Mouse (Mus musculus) CH12.LX (cell line): ENCODE measurements around the gene Eri3. TPM values are rescaled to one million over a fixed set of nuclear protein-coding genes. Genes with fewer than 3 reads are reported as not detected.

Source experiments
- DNase-seq: peaks from one replicate; pipeline ENCODE4 v3.0.0-alpha.2; 2013; ENCODE audit errors: extremely low read depth
- H3K27ac ChIP-seq: 2 replicates; pipeline ENCODE4 v1.5.1; 2012; ENCODE audit warnings: low read depth, mild to moderate bottlenecking, control low read depth, moderate library complexity; ENCODE audit not compliant: insufficient read depth
- H3K27me3 ChIP-seq: replicated peaks from 2 replicates; pipeline ENCODE3; 2012; ENCODE audit warnings: inconsistent platforms
- H3K36me3 ChIP-seq, 2 experiments: replicated peaks in 1 of 2; 2 replicates each; pipeline versions ENCODE3 to v1.6.1; 2012; ENCODE audit warnings: inconsistent platforms in 1 of 2, low read length in 1 of 2, mild to moderate bottlenecking in 1 of 2, mixed read lengths in 1 of 2, moderate library complexity in 1 of 2; ENCODE audit not compliant: control insufficient read depth in 1 of 2, insufficient read depth in 1 of 2
- H3K4me1 ChIP-seq, 2 experiments: 2 replicates each; pipeline ENCODE4 v1.6.1; 2012; ENCODE audit warnings: inconsistent platforms in 1 of 2, moderate library complexity in 1 of 2; ENCODE audit not compliant: insufficient read depth in 2 of 2, control insufficient read depth in 1 of 2
- H3K4me2 ChIP-seq: 2 replicates; pipeline ENCODE4 v1.6.1; 2012; ENCODE audit warnings: low read depth, mild to moderate bottlenecking, control low read depth; ENCODE audit not compliant: poor library complexity, insufficient read depth, severe bottlenecking
- H3K4me3 ChIP-seq, 3 experiments: fragments of 150-350 bp in 1 of 3; sonication (generic) in 1 of 3; replicated peaks in 1 of 3; 2 replicates each; pipeline versions ENCODE3 to v1.5.1; 2011 to 2012; ENCODE audit warnings: low read depth in 2 of 3, low read length in 2 of 3, mild to moderate bottlenecking in 2 of 3, moderate library complexity in 2 of 3, control low read depth in 1 of 3, improper control_type of control experiment in 1 of 3, inconsistent platforms in 1 of 3, mixed read lengths in 1 of 3; ENCODE audit not compliant: poor library complexity in 1 of 3
- H3K79me2 ChIP-seq: replicated peaks from 2 replicates; pipeline ENCODE4 v1.6.1; 2012; ENCODE audit warnings: mild to moderate bottlenecking, moderate library complexity; ENCODE audit not compliant: control insufficient read depth, poor library complexity, insufficient read depth, severe bottlenecking; ENCODE audit errors: extremely low read depth
- H3K9ac ChIP-seq: 2 replicates; pipeline ENCODE4 v1.6.1; 2012; ENCODE audit warnings: low read depth, mild to moderate bottlenecking, control low read depth, moderate library complexity; ENCODE audit not compliant: insufficient read depth
- H3K9me3 ChIP-seq: replicated peaks from 2 replicates; pipeline ENCODE3; 2012; ENCODE audit warnings: low read length, inconsistent platforms, mixed read lengths
- CHD2 ChIP-seq: IDR thresholded peaks from 2 replicates; pipeline ENCODE4 v1.6.1; 2011; ENCODE audit warnings: low read length, improper control_type of control experiment
- CTCF ChIP-seq, 2 experiments: IDR thresholded peaks in 1 of 2; conservative IDR thresholded peaks in 1 of 2; 2 replicates each; pipeline ENCODE4 v1.5.1; 2011 to 2012; ENCODE audit warnings: low read depth in 2 of 2, low read length in 2 of 2, improper control_type of control experiment in 1 of 2, inconsistent platforms in 1 of 2, mild to moderate bottlenecking in 1 of 2, moderate library complexity in 1 of 2
- ELF1 ChIP-seq: IDR thresholded peaks from 2 replicates; pipeline ENCODE4 v1.6.1; 2014; ENCODE audit warnings: low read depth, mild to moderate bottlenecking, inconsistent platforms, low read length, improper control_type of control experiment
- GABPA ChIP-seq: IDR thresholded peaks from 2 replicates; pipeline ENCODE4 v1.6.1; 2012; ENCODE audit warnings: low read depth, low read length, improper control_type of control experiment, inconsistent platforms; ENCODE audit not compliant: insufficient replicate concordance
- IRF4 ChIP-seq: IDR thresholded peaks from 2 replicates; pipeline ENCODE4 v1.6.1; 2014; ENCODE audit warnings: low read depth, mild to moderate bottlenecking, inconsistent platforms, low read length, improper control_type of control experiment
- JUN ChIP-seq: IDR thresholded peaks from 2 replicates; pipeline ENCODE4 v1.6.1; 2011; ENCODE audit warnings: low read depth, mild to moderate bottlenecking, low read length, improper control_type of control experiment, moderate library complexity; ENCODE audit not compliant: insufficient read depth
- JUND ChIP-seq: conservative IDR thresholded peaks from 2 replicates; pipeline ENCODE4 v1.6.1; 2011; ENCODE audit warnings: low read depth, low read length, improper control_type of control experiment
- KAT2A ChIP-seq: IDR thresholded peaks from 2 replicates; pipeline ENCODE4 v1.6.1; 2012; ENCODE audit warnings: low read length, improper control_type of control experiment, inconsistent platforms; ENCODE audit not compliant: insufficient replicate concordance
- MAFK ChIP-seq: IDR thresholded peaks from 2 replicates; pipeline ENCODE4 v1.6.1; 2011; ENCODE audit warnings: low read length, improper control_type of control experiment; ENCODE audit not compliant: insufficient replicate concordance
- MAX ChIP-seq: IDR thresholded peaks from 2 replicates; pipeline ENCODE4 v1.6.1; 2011; ENCODE audit warnings: low read length, improper control_type of control experiment
- NELFE ChIP-seq: IDR thresholded peaks from 2 replicates; pipeline ENCODE4 v1.6.1; 2011; ENCODE audit warnings: low read depth, low read length, improper control_type of control experiment
- PAX5 ChIP-seq: IDR thresholded peaks from 2 replicates; pipeline ENCODE4 v1.6.1; 2012; ENCODE audit warnings: low read length, inconsistent platforms, mixed read lengths
- POLR2AphosphoS2 ChIP-seq: IDR thresholded peaks from 2 replicates; pipeline ENCODE4 v1.6.1; 2011; ENCODE audit warnings: low read depth, low read length, improper control_type of control experiment
- RAD21 ChIP-seq: IDR thresholded peaks from 2 replicates; pipeline ENCODE4 v1.6.1; 2011; ENCODE audit warnings: low read depth, mild to moderate bottlenecking, low read length, improper control_type of control experiment, moderate library complexity
- SMC3 ChIP-seq: IDR thresholded peaks from 2 replicates; pipeline ENCODE4 v1.6.1; 2011; ENCODE audit warnings: low read depth, low read length, improper control_type of control experiment
- TCF12 ChIP-seq: IDR thresholded peaks from 2 replicates; pipeline ENCODE4 v1.6.1; 2014; ENCODE audit warnings: low read depth, mild to moderate bottlenecking, inconsistent platforms, low read length, improper control_type of control experiment
- USF1 ChIP-seq: IDR thresholded peaks from 2 replicates; pipeline ENCODE4 v1.6.1; 2014; ENCODE audit warnings: low read depth, mild to moderate bottlenecking, inconsistent platforms, low read length, improper control_type of control experiment
- ZC3H11A ChIP-seq: IDR thresholded peaks from 2 replicates; pipeline ENCODE4 v1.6.1; 2012; ENCODE audit warnings: low read depth, mild to moderate bottlenecking, inconsistent platforms, low read length, improper control_type of control experiment
- ZKSCAN1 ChIP-seq: IDR thresholded peaks from 2 replicates; pipeline ENCODE4 v1.6.1; 2012; ENCODE audit warnings: low read depth, inconsistent platforms, low read length, improper control_type of control experiment, borderline replicate concordance
- dilution Hi-C: fragments of 300-500 bp; cut with MboI; formaldehyde crosslinking; loops from 2 replicates; pipeline ENCODE4 v1.14.3; 2020; ENCODE audit warnings: low sequenced_read_pairs; ENCODE audit not compliant: extremely low pct_unique_long_range_greater_than_20kb, extremely low pct_ligation_motif_present
- in situ Hi-C: fragments of 300-500 bp; cut with MboI; formaldehyde crosslinking; loops from 3 replicates; pipeline ENCODE4 v1.14.3; 2019; ENCODE audit warnings: low sequenced_read_pairs, low pct_ligation_motif_present, low pct_unique_long_range_greater_than_20kb, mixed read lengths
- polyA plus RNA-seq: library from polyadenylated mRNA; unstranded; fragments of >175 nt; gene quantifications from 2 replicates; pipeline ENCODE4 v1.2.1, GENCODE M21; 2012; ENCODE audit warnings: low read depth; ENCODE audit not compliant: insufficient read length
- total RNA-seq, 2 experiments: library from RNA; depleted of rRNA; stranded (reverse); fragments of 300-350 nt in 1 of 2; fragments of >200 nt in 1 of 2; gene quantifications; 2 replicates each; pipeline ENCODE4 v1.2.3; 2012 to 2014

The Eri3 gene
- total and polyA plus RNA-seq, 3 experiments = 31.2 to 38.0 (median 31.9) TPM

GRCm38 (mm10) chr4:117623025-117623424 is 72.9 kb downstream of the Eri3 start:
- H3K4me2 ChIP-seq = no peak overlapping the region
- TF ChIP-seq USF1 (no peak), POLR2AphosphoS2 (no peak), ZKSCAN1 (no peak), CHD2 (no peak), GABPA (no peak), IRF4 (no peak), KAT2A (no peak), RAD21 (no peak), CTCF (conservative IDR thresholded peaks at IDR 0.05 in 1 of 2, IDR thresholded peaks at IDR 0.05 in 1 of 2; ENCODE audit: low read depth in 2 of 2, low read length in 2 of 2) (no peak), JUN (no peak), PAX5 (no peak), NELFE (no peak), MAFK (no peak), SMC3 (no peak), MAX (no peak), ZC3H11A (no peak), TCF12 (no peak), ELF1 (no peak)
- dilution Hi-C loops = no loop called here
- no peaks in the 10 kb centered on the region for H3K79me2 ChIP-seq
- no peak overlapping the region for H3K9ac ChIP-seq
- DNase-seq = no peak
- H3K4me3 ChIP-seq = no peak overlapping the region
- in situ Hi-C loops = no loop called here
- H3K9me3 ChIP-seq = no peaks in the 10 kb centered on the region
- H3K36me3 ChIP-seq = peaks cover 4 to 84% of the 10 kb centered on the region in 2 experiments
- no peak overlapping the region for H3K27ac ChIP-seq
- H3K4me1 ChIP-seq = no peaks in the 10 kb centered on the region
- H3K27me3 ChIP-seq = no peaks in the 10 kb centered on the region

- Histone ChIP-seq H3K79me2 (no peaks in the 10 kb centered on the region), H3K4me1 (no peaks in the 10 kb centered on the region), H3K4me2 (no peak overlapping the region), H3K36me3 (peaks cover 4 to 86% of the 10 kb centered on the region in 2 experiments), H3K9ac (no peak overlapping the region), H3K4me3 (no peak overlapping the region), H3K27me3 (no peaks in the 10 kb centered on the region), H3K9me3 (no peaks in the 10 kb centered on the region), H3K27ac (no peak overlapping the region)
- in situ Hi-C loops = no loop called here
- no peak for DNase-seq
- TF ChIP-seq PAX5 (no peak), ELF1 (no peak), JUND (no peak)
- dilution Hi-C loops = no loop called here
These were observed 74.5 kb downstream of the Eri3 start for GRCm38 (mm10) chr4:117624660-117625059.
